Mouse (Mus musculus) heart, adult 2 months (tissue): Measurements from ENCODE around the gene Tox4. TPM values are rescaled to one million over a fixed set of nuclear protein-coding genes. Genes with fewer than 3 reads are reported as not detected.

Source experiments
- DNase-seq, 2 experiments: peaks; one replicate each; pipeline ENCODE4 v3.0.0; 2021
- H3K27ac ChIP-seq: fragments of 200-600 bp; 2 replicates; pipeline ENCODE4 v1.8.1; 2022
- H3K27me3 ChIP-seq: fragments of 200-500 bp; 2 replicates; pipeline ENCODE4 v1.6.1; 2012; ENCODE audit warnings: mild to moderate bottlenecking, low read length, inconsistent platforms, mixed read lengths; ENCODE audit not compliant: control insufficient read depth, insufficient read depth
- H3K36me3 ChIP-seq: fragments of 200-500 bp; 2 replicates; pipeline ENCODE4 v1.6.1; 2012; ENCODE audit warnings: low read length, inconsistent platforms; ENCODE audit not compliant: control insufficient read depth, insufficient read depth
- H3K4me1 ChIP-seq: fragments of 200-500 bp; 2 replicates; pipeline ENCODE4 v1.6.1; 2011; ENCODE audit warnings: low read length; ENCODE audit not compliant: control insufficient read depth, insufficient read depth
- H3K4me3 ChIP-seq: fragments of 200-600 bp; 2 replicates; pipeline ENCODE4 v1.8.1; 2022
- H3K79me2 ChIP-seq: fragments of 200-500 bp; replicated peaks from 2 replicates; pipeline ENCODE4 v1.6.1; 2012; ENCODE audit warnings: mild to moderate bottlenecking, inconsistent platforms, low read length, moderate library complexity, mixed read lengths; ENCODE audit not compliant: control insufficient read depth, insufficient read depth
- H3K9ac ChIP-seq: fragments of 200-500 bp; 2 replicates; pipeline ENCODE4 v1.6.1; 2012; ENCODE audit warnings: low read depth, mild to moderate bottlenecking, control low read depth, inconsistent platforms, low read length, mixed read lengths
- CTCF ChIP-seq: fragments of 200-600 bp; IDR thresholded peaks from 2 replicates; pipeline ENCODE4 v1.8.1; 2022; ENCODE audit warnings: antibody characterized with exemption, mild to moderate bottlenecking, moderate library complexity
- EP300 ChIP-seq: fragments of 200-500 bp; IDR thresholded peaks from 2 replicates; pipeline ENCODE4 v1.6.1; 2011; ENCODE audit warnings: low read depth, low read length, control low read depth; ENCODE audit not compliant: insufficient read depth
- POLR2A ChIP-seq: fragments of 200-500 bp; IDR thresholded peaks from 2 replicates; pipeline ENCODE4 v1.6.1; 2011; ENCODE audit warnings: mild to moderate bottlenecking, low read depth, low read length, control low read depth; ENCODE audit not compliant: insufficient read depth
- WGBS: fragments of 180-500 bp; shearing (Covaris S2); methylation state at CpG from one replicate; pipeline ENCODE4 v1.1.7; 2018; 5-methylcytosine and 5-hydroxymethylcytosine counted together
- intact Hi-C: fragments of 180-260 bp; cut with DNase I; formaldehyde crosslinking; loops from one replicate; pipeline ENCODE4 v1.15.1; 2025
- polyA plus RNA-seq: library from polyadenylated mRNA; depleted of rRNA; stranded (reverse); fragments of >200 nt; gene quantifications from 2 replicates; pipeline ENCODE4 v1.2.3, GENCODE M21; 2012
- total RNA-seq, 2 experiments: library from RNA; stranded (reverse); gene quantifications; 2 replicates each; pipeline ENCODE4 v1.2.3; 2021

Gene Tox4
- total and polyA plus RNA-seq, 3 experiments: 23.3 to 37.5 (median 32.8) TPM

GRCm38 (mm10) chr14:52244690-52245042, 34.3 kb upstream of the Tox4 start:
- H3K4me1 ChIP-seq: peaks cover 1% of the 10 kb centered on the region
- H3K27me3 ChIP-seq: no peaks in the 10 kb centered on the region
- 7% methylated on average over 7 of the region's 7 CpGs for WGBS
- TF ChIP-seq CTCF: no peak
- TF ChIP-seq POLR2A: no peak
- no peak for TF ChIP-seq EP300
- intact Hi-C loops: loop anchor here (1.0 to 5.0 kb wide), 4 partner anchors 13 to 63 kb away; partner anchors contain the start of genes Chd8, Mettl3 and Supt16
- peak overlapping the region; percentile 59 for H3K4me3 ChIP-seq
- DNase-seq: no peak
- H3K36me3 ChIP-seq: peaks cover 4% of the 10 kb centered on the region
- H3K27ac ChIP-seq: peak overlapping the region; percentile 66
- peaks cover 5% of the 10 kb centered on the region for H3K79me2 ChIP-seq
- H3K9ac ChIP-seq: peak overlapping the region; percentile 58

DNA sequence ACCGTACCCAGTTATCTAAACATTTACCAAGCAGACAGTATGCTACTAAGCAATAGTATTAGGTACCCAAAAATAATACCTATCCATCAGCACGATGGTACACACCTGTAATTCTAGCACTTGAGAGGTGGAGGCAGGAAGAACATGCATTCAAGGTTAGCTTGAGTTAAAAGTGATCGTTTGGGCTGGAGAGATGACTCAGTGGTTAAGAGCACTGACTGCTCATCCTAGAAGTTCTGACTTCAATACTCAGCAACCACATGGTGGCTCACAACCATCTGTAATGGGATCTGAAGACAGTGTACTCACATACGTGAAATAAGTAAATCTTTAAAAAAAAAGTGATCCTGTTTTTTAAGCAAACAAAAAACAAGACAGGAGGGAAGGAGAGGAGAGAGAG, 32.8 kb upstream of the Tox4 start:
- DNase-seq: no peak

GRCm38 (mm10) chr14:52256311-52257175, 22.4 kb upstream of the Tox4 start:
- H3K4me3 ChIP-seq: peak overlapping the region; percentile 92
- no peak for DNase-seq
- intact Hi-C loops: loop anchor here (1.0 to 5.0 kb wide), 3 partner anchors 8 to 59 kb away; partner anchors contain the start of gene Supt16

More for the DNA sequence above, 32.8 kb upstream of the Tox4 start:
- Histone ChIP-seq H3K36me3 (peaks cover 4% of the 10 kb centered on the region), H3K4me3 (no peak overlapping the region), H3K4me1 (peaks cover 1% of the 10 kb centered on the region), H3K27ac (no peak overlapping the region), H3K9ac (no peak overlapping the region), H3K79me2 (peaks cover 8% of the 10 kb centered on the region), H3K27me3 (no peaks in the 10 kb centered on the region)
- 76% methylated on average over 4 of the region's 4 CpGs for WGBS
- TF ChIP-seq CTCF (no peak), EP300 (no peak), POLR2A (no peak)
- intact Hi-C loops: no loop called here

DNA sequence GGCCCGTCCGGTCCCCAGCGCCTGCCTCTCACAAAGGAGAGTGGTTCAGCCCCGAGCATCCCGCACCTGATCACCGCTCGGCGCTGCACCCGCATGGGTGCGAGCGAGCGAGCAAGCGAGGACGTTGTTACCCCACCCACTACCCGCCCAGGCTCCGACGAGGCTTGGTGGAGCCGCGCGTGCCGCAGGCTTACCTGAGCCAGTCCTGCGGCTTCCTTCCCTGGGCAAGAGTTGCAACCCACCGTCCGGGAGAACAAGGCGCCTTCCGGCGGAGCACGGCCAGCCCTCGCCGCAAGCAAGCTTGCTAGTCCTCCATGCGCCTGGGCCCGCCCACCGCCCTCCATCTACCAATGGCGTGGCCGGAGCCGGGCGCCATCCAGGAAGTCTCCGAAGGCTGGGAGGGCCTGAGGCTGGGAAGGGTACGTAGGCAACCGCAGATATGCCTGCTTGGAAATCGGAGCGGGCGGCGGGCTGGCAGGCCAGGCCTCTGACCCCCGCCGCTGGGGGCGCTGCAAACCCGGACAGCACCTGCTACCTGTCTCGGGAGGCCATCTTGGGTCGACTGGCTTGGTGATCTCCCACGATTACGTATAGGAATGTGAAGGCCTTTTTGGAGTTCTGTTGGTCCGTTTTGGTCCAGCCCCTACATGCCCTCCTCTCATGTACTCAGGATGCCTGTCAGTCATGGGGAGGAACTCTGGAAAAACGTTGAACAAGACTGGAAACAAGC, 21.3 kb upstream of the Tox4 start, which contains the start of gene Chd8:
Gene Chd8 (minus strand): TSS at position 297 of the 730 bp plus-strand sequence.
- Histone ChIP-seq H3K27me3 (no peaks in the 10 kb centered on the region), H3K79me2 (no peaks in the 10 kb centered on the region; the same call in 1 of the 2 replicates), H3K4me1 (peaks cover 4% of the 10 kb centered on the region), H3K4me3 (peak within 1 kb of the TSS; percentile 92), H3K36me3 (peaks cover 6% of the 10 kb centered on the region), H3K27ac (peak within 1 kb of the TSS; percentile 86), H3K9ac (peak within 1 kb of the TSS; percentile 85)
- intact Hi-C loops: loop anchor here (1.0 to 5.0 kb wide), 3 partner anchors 13 to 60 kb away; partner anchors contain the start of genes Rab2b, Supt16 and Tox4
- TF ChIP-seq CTCF (no peak; the same call in 1 of the 2 replicates), EP300 (0 out of 2 replicates have a peak, but pooled peaks have one; percentile 57), POLR2A (peak; percentile 86)
- WGBS: under 1% methylated on average over 54 of the region's 54 CpGs
- peak; percentile 97 to 99 for DNase-seq

More at GRCm38 (mm10) chr14:52256311-52257175, 22.4 kb upstream of the Tox4 start:
- no peak for TF ChIP-seq POLR2A
- TF ChIP-seq CTCF: no peak
- TF ChIP-seq EP300: no peak
- Histone ChIP-seq H3K27me3 (no peaks in the 10 kb centered on the region), H3K79me2 (peaks cover 6% of the 10 kb centered on the region), H3K4me1 (peaks cover 4% of the 10 kb centered on the region), H3K9ac (peak overlapping the region; percentile 85), H3K27ac (peak overlapping the region; percentile 86; the same call in 1 of the 2 replicates), H3K36me3 (peaks cover 6% of the 10 kb centered on the region)
- 4% methylated on average over 18 of the region's 18 CpGs for WGBS

DNA sequence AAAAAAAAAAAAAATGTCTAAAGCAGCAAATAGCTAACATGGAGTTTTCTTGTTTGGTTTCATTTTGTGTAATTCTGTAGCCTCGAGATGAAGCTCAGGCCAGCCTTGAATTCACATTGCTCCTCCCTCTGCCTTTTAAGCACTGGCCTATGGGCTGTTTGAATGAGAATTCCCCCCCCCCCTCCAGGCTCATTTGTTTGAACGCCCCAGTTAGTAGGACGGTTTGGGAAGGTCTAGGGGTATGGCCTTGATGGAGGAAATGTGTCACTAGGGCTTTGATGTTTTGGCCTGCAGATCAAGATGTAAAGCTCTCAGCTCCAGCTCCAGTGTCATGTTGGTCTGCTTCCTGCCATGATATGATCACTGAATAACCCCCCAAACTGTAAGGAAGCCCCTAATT, 6.2 kb upstream of the Tox4 start:
- H3K27me3 ChIP-seq: no peaks in the 10 kb centered on the region
- H3K79me2 ChIP-seq: no peaks in the 10 kb centered on the region; the same call in 1 of the 2 replicates
- 64% methylated on average over 3 of the region's 3 CpGs for WGBS
- DNase-seq: no peak
- H3K36me3 ChIP-seq: no peaks in the 10 kb centered on the region
- H3K9ac ChIP-seq: no peak overlapping the region
- intact Hi-C loops: loop anchor here (10.0 kb wide), 1 partner anchor 258 kb away; the partner anchor contains the start of gene Tmem253
- H3K27ac ChIP-seq: no peak overlapping the region
- H3K4me1 ChIP-seq: no peaks in the 10 kb centered on the region
- no peak overlapping the region for H3K4me3 ChIP-seq
- TF ChIP-seq POLR2A (no peak), CTCF (no peak), EP300 (no peak)
